Mouse (Mus musculus): ENCODE data around the gene Spata9.

Gene Spata9

DNA sequence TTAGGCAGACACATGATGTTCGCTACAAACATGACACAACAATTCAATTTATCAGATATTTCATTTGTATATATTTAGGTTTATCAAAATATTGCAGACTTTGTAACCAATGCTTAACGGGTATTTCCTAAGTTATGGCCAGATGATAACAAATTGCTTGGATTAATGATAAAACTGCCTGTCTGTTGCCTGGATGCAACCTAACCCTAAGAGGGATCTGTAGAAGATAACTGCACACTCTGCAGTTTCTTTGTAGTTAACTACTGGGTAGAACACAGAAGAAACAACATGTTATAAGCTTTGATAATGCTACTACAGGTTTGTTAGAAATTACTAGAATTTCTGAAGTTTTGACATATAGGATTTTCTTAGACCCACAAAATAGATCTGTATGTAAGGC lies 9.3 kb downstream of the Spata9 start:
- CTCF ChIA-PET = no interaction called here
- POLR2A ChIA-PET = interaction anchor here in 1 of 4 experiments (0.6 kb wide), 1 partner anchor 12 kb away, joined by 3 read pairs; no protein-coding TSS in a partner anchor

GRCm38 (mm10) chr13:75976649-75977048 lies 9.7 kb downstream of the Spata9 start:
- CTCF ChIA-PET = no interaction called here
- POLR2A ChIA-PET = no interaction called here

DNA sequence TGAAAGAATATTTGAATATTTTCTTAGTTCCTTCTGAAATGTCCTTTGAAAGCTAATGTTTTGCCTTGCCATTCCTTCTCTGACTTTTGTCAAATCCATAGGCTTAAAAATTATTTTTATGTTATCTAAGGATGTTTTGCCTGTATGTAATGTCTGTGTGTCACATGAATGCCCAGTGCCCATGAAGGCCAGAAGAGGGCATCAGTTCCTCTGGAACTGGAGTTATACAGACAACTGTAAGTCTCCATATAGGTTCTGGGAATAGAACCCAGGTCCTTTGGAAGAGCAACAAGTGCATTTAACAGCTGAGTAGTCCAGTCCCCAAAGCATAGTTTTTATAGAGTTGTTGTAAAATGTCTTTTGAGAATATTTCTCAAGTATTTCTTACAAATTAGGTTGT lies 15.0 kb downstream of the Spata9 start:
- CTCF ChIA-PET = interaction anchor here in 1 of 4 experiments (0.6 kb wide), 1 partner anchor 396 kb away, joined by 6 read pairs; no protein-coding TSS in a partner anchor
- POLR2A ChIA-PET = no interaction called here

DNA sequence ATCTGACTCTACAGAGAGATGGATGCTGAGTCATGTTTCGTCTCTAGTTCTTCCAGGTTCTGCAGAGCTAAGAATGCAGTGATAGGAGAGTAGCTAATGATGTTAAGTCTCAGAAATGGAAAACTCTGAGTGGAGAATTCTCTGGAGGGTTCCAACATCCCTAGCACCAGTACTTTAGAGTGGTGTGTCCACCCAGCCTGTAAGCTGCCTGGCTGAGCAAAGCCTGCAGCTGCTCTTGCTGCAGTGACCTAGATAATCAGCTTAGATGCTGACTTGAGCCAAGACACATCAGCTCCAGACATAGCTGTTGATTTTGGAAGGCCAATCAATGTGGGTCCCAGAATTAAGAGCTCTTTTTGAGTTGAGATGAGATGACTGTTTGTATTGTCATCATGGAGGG lies 21.1 kb downstream of the Spata9 start:
- POLR2A ChIA-PET = interaction anchor here in 1 of 4 experiments (1.0 kb wide), 1 partner anchor 12 kb away, joined by 3 read pairs; no protein-coding TSS in a partner anchor
- CTCF ChIA-PET = interaction anchor here in 1 of 4 experiments (0.6 kb wide), 1 partner anchor 44 kb away, joined by 3 read pairs; no protein-coding TSS in a partner anchor

GRCm38 (mm10) chr13:75992169-75993028 lies 25.4 kb downstream of the Spata9 start:
- ChIA-PET CTCF (no interaction called here), POLR2A (interaction anchor here in 1 of 4 experiments (1.1 kb wide), 1 partner anchor 26 kb away, joined by 3 read pairs; the partner anchor contains the start of gene Rfesd)

GRCm38 (mm10) chr13:76003272-76003671 lies 36.3 kb downstream of the Spata9 start:
- ChIA-PET CTCF (interaction anchor here in 1 of 4 experiments (0.6 kb wide), 1 partner anchor 588 kb away, joined by 3 read pairs; no protein-coding TSS in a partner anchor), POLR2A (interaction anchor here in 2 of 4 experiments (0.7 to 1.7 kb wide), 2 partner anchors 13 to 14 kb away, joined by 3 read pairs; no protein-coding TSS in a partner anchor)

DNA sequence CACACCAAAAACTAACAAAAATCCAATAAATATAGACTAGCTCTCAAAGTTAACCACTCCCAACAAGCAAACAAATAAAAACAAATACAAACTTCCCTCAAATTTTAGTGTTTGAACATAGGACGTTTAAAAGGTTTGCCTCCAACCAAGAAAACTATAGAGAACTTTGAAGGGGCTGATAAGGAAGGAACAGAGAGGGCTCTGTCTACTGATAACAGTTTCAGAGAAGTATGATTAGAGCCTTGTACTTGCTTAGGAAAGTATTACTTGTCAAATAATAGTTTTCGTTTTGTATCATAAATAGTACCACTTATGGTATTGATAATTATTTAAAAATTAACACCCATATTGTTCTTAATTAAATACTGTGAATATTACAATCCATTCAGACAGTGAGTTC lies 47.6 kb downstream of the Spata9 start:
- ChIA-PET POLR2A (no interaction called here), CTCF (no interaction called here)

GRCm38 (mm10) chr13:76017465-76017864 lies 50.5 kb downstream of the Spata9 start:
- POLR2A ChIA-PET = interaction anchor here in 3 of 4 experiments (0.6 to 3.4 kb wide), 16 partner anchors 8 to 1618 kb away, joined by 3 to 20 read pairs (median 4); partner anchors contain the start of genes Rhobtb3 (in 2 of the 3), Arsk (in 1 of the 3), Glrx (in 1 of the 3) and Gpr150 (in 1 of the 3)
- CTCF ChIA-PET = no interaction called here

- ChIA-PET CTCF (interaction anchor here in 1 of 4 experiments (1.3 kb wide), 1 partner anchor 38 kb away, joined by 3 read pairs; the partner anchor contains the start of gene Gpr150), POLR2A (interaction anchor here in 3 of 4 experiments (0.6 to 3.4 kb wide), 32 partner anchors 9 to 1619 kb away, joined by 3 to 20 read pairs (median 3); partner anchors contain the start of genes Arsk (in 3 of the 3), Rhobtb3 (in 3 of the 3), Ttc37 (in 3 of the 3) and Gpr150 (in 2 of the 3))
Observed at GRCm38 (mm10) chr13:76017974-76018843, 51.3 kb downstream of the Spata9 start, which contains the start of gene Rfesd. Rfesd (minus strand) TSS chr13:76018719.

DNA sequence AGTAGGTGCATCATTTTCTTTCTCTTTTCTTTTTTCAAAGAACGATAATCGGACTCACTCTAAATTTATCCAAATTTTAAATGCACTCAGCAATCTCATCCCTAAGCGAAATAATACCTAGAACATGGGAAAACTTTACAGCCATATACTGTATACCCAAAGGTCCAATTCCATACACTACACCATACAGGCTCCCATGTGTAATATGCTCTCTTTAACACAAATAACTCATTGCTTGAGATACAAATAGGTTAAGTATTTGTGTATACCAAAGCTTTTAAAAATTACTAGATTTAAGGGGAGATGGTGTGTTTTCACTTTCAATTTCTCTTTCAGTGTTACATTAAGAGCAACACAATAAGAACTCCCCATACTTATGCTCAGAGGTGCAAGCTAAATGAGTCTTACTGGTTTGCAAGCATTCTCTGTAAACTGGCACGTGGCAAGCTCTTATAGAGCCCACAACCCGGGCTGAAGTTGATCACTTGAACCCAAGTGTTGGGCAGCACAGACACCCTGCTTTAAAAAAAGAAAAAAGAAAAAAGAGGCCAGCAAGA lies 52.0 kb downstream of the Spata9 start:
- ChIA-PET POLR2A (interaction anchor here in 3 of 4 experiments (0.6 to 3.4 kb wide), 25 partner anchors 8 to 1014 kb away, joined by 3 to 20 read pairs (median 4); partner anchors contain the start of genes Arsk (in 3 of the 3), Rhobtb3 (in 3 of the 3), Ttc37 (in 3 of the 3) and Gpr150 (in 2 of the 3)), CTCF (interaction anchor here in 1 of 4 experiments (1.3 kb wide), 1 partner anchor 38 kb away, joined by 3 read pairs; the partner anchor contains the start of gene Gpr150)

GRCm38 (mm10) chr13:76021782-76022181 lies 54.8 kb downstream of the Spata9 start:
- ChIA-PET CTCF (no interaction called here), POLR2A (interaction anchor here in 1 of 4 experiments (1.0 kb wide), 1 partner anchor 10 kb away, joined by 3 read pairs; no protein-coding TSS in a partner anchor)

- ChIA-PET POLR2A (interaction anchor here in 1 of 4 experiments (0.5 kb wide), 1 partner anchor 14 kb away, joined by 6 read pairs; no protein-coding TSS in a partner anchor), CTCF (interaction anchor here in 1 of 4 experiments (1.6 kb wide), 1 partner anchor 32 kb away, joined by 3 read pairs; no protein-coding TSS in a partner anchor)
Observed at GRCm38 (mm10) chr13:76024588-76024987, 57.6 kb downstream of the Spata9 start.

DNA sequence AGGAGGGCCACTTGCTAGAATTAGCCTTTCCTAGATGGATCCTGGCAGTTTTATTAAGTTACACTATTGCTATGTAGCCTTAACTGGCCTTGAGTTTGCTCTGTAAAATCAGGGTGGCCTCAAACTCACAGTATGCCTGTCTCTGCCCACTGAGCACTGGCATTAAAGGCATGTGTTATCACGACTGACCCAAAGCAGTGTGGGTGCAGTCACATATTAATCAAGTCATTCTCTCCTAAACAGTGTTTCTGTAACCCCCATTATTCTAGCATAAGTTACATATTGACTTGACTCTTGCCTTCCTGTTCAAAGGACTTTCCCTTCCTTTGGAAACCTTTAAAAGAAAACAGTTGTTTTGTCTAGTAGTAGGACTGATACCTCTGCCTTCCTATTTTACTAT lies 75.5 kb downstream of the Spata9 start:
- ChIA-PET POLR2A (no interaction called here), CTCF (no interaction called here)

DNA sequence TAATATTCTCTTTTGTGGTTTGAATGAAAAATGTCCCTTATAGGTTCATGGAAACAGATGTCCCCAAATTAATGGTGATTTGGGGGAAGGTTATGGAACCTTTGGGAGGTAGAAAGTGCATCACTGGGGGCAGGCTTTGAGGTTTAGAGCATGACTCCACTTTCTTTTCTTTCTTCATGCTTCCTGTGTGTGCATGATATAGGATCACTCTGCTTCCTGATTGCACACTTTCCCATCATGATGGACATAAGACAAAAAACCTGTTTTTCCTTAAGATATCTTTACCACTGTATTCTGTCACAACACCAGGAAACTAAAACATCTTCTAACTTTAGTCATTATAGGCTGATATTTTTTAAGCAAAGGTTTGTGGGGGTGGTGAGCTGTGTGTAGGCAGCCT lies 78.0 kb downstream of the Spata9 start:
- POLR2A ChIA-PET = no interaction called here
- CTCF ChIA-PET = no interaction called here
